Mouse (Mus musculus) cerebellum, postnatal 4 days (tissue): ENCODE results near the gene Jhy.
A peak's percentile ranks its signal among the peaks of the same experiment; 100 is the strongest.

ENCODE experiments used
- DNase-seq, 2 experiments: peaks; one replicate each; pipeline ENCODE4 v3.0.0; 2022; ENCODE audit warnings: low spot score in 2 of 2, mixed read lengths in 1 of 2

Gene Jhy

GRCm38 (mm10) chr9:40927351-40927980 is 36.5 kb downstream of the Jhy start:
- DNase-seq, result no peak

GRCm38 (mm10) chr9:40917871-40918613 is 45.9 kb downstream of the Jhy start:
- DNase-seq, result no peak

- DNase-seq, result no peak
These were observed 55.0 kb downstream of the Jhy start for GRCm38 (mm10) chr9:40908915-40909314.

- no peak for DNase-seq
These were observed 55.5 kb downstream of the Jhy start for GRCm38 (mm10) chr9:40908411-40908810.

DNA sequence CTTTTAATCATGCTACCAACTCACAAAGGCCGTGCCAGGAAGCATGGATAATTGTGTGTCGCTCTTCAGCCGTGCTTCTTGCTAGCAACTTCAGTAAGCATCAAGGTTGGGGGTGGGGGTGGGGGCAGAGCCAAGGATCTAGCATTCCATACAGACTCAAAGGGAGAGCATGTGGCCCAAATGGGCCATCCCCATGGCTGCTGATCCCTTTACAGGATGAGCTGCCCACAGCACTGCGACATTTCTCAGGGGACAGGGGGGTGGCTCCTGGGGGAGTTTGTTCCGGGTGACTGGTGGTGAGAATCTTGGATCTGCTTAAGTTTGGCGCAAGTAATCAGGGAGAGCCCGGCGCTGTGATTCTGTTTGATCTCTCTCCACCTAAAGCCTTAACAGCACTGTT is 56.5 kb downstream of the Jhy start:
- DNase-seq, result no peak

DNA sequence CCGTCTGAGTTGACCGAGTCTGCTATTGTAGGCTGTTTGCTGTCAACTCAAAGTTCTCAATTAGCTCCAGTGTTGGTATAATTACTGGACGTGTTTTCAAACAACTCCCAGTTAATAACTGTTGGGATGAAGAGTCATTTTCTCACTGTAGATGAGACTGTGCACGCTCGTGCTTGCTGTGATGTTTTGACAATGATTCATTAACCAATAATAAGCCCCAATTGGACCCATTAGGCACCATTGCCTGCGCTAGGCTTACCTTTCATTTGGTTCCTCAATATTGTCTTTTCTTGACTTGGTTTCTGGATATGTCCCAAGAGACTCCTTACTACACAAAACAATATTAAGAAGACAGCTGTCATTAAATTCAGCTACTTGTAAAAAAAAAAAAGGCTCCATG is 71.5 kb downstream of the Jhy start:
- DNase-seq, result no peak

- no peak for DNase-seq
These were observed 74.5 kb downstream of the Jhy start for GRCm38 (mm10) chr9:40889389-40889788.

- DNase-seq, result no peak
These were observed 78.2 kb downstream of the Jhy start for GRCm38 (mm10) chr9:40885669-40886068.

- DNase-seq, result no peak
These were observed 84.9 kb downstream of the Jhy start for GRCm38 (mm10) chr9:40878998-40879397.

GRCm38 (mm10) chr9:40878291-40878945 is 85.5 kb downstream of the Jhy start:
- DNase-seq, result no peak

DNA sequence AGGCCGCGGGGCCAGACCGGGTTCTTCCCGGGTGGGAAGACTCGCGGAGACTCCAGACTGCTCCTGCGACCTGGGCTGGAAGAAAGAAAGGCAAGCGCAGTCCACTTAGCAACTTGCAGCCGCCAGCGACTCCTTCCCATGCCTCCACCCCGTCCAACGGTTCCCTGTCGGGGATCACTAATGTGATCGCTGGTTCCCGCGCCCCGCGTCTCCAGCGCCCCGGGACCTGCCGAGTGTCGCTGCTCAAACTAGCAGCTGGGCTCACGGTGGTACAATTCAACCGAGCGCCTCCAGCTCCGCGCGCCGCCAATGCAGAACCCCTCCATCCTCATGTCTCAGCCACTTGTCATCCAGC is 86.1 kb downstream of the Jhy start:
- DNase-seq, result no peak

DNA sequence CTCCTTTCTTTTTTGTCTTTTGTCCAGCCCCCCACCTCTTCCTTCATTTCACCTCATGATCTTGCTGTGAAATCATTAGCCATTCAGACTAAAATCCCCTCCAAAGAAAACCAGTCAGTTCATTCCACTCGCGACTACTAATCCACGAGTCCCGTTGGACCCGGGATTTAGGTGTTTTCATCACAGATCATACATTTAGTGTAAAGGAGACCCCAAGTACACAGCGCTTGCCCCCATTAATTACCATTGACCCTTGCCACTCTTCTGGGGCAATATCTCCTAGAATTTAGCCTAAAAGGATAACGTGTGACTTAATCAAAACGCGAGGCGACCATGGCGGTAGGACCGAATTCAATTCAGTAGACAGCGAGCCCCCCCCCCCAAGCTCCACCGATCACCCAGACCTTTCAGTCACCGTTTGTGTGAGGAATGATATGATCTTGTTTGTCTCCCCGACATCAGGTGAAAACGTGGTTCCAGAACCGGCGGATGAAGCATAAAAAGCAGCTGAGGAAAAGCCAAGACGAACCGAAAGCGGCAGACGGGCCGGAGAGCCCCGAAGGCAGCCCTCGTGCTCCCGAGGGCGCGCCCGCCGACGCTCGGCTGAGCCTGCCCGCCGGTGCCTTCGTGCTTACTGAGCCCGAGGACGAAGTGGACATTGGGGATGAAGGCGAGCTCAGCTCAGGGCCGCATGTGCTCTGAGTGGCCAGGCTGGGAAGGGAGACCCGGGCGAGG is 86.6 kb downstream of the Jhy start:
- DNase-seq, result no peak

DNA sequence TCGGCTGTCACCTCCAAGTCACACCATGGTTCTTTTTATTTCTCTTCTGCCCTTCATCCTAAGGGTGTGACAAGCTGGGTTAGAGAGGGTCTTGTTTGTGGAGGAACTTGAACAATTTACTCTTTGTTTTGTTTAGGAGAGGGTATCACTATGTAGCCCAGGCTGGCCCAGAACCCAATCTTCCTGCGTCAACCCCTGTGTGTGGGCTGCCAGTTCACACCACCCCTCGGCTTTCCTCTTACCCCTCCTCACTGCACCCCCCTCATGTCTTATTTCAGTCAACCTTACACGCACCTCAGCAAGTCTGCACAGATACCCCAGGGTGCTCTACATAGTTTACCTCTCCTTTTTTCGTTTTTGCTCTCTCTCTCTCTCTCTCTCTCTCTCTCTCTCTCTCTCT is 87.2 kb downstream of the Jhy start:
- DNase-seq, result no peak

- DNase-seq, result no peak
These were observed 87.8 kb downstream of the Jhy start for GRCm38 (mm10) chr9:40876164-40876563.

- no peak for DNase-seq
These were observed 88.5 kb downstream of the Jhy start for GRCm38 (mm10) chr9:40875431-40875830.

GRCm38 (mm10) chr9:40874961-40875360 is 89.0 kb downstream of the Jhy start:
- DNase-seq, result no peak

- DNase-seq, result peak in 1 of 2 experiments; percentile 32
These were observed 90.1 kb downstream of the Jhy start, which contains the start of gene Bsx for GRCm38 (mm10) chr9:40873556-40874470. TSS of gene Bsx (plus strand) at chr9:40874127.

GRCm38 (mm10) chr9:40872156-40872478 is 91.8 kb downstream of the Jhy start:
- DNase-seq, result peak in 1 of 2 experiments; percentile 32

DNA sequence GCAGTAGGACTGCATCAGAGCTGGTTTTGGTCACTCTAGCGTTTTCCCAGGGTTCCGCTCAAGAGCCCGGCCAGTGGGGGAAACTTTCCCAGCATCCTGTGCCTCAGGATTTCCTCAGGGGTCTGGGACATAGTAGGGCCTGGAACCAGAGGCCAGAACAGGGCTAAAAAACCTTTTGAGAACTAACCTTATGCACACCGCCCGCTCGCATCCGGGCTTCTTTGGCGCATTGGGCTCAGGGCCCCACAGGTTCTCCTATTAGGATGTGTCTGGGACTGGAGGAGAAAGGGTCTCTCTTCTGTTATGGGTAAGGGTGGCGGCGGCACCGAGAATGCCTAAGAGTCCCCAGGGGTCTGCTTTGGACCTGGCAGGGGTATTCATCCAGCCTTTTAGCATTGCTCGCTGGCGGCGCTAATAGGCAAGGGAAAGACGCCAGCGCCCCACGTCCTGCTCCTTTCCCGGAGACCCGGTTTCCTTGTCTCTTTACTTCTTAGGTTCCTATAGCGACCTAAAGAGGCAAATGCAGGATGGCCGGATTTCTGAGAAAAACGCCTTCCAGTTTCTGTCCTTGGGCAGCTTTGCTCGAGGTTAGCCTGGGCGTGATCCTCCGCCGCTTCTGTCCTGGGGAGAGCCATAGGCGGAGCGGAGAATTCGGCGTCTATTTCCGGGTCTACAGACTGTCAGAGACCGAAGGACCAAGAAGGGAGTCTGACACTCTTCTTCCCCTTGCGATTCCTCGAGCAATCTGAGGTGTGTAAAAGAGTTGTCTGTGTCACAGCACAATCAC is 92.4 kb downstream of the Jhy start:
- no peak for DNase-seq

GRCm38 (mm10) chr9:40870331-40870730 is 93.6 kb downstream of the Jhy start:
- DNase-seq, result no peak

GRCm38 (mm10) chr9:40859196-40859595 is 104.7 kb downstream of the Jhy start:
- DNase-seq, result no peak
